Mouse (Mus musculus) cerebellum, postnatal 4 days (tissue): ENCODE measurements around the gene Astn2.
A peak's percentile ranks its signal among the peaks of the same experiment; 100 is the strongest.

ENCODE experiments used
- DNase-seq, 2 experiments: peaks; one replicate each; pipeline ENCODE4 v3.0.0; 2022; ENCODE audit warnings: low spot score in 2 of 2, mixed read lengths in 1 of 2

Gene Astn2

GRCm38 (mm10) chr4:66404201-66404711 lies at the start of gene Astn2:
Gene Astn2, minus strand, starts transcription at chr4:66404611.
- DNase-seq = peak; percentile 36 to 43

GRCm38 (mm10) chr4:66450115-66450514 lies 45.7 kb upstream of the Astn2 start:
- DNase-seq = no peak

GRCm38 (mm10) chr4:66431256-66431655 lies 26.8 kb upstream of the Astn2 start:
- DNase-seq = no peak

GRCm38 (mm10) chr4:66425804-66426203 lies 21.4 kb upstream of the Astn2 start:
- DNase-seq = peak; percentile 37 to 66

GRCm38 (mm10) chr4:66414778-66415177 lies 10.4 kb upstream of the Astn2 start:
- no peak for DNase-seq

GRCm38 (mm10) chr4:66405086-66405485 lies 675 bp upstream of the Astn2 start:
- DNase-seq = no peak

- DNase-seq = peak; percentile 46 to 62
These were observed 657 bp downstream of the Astn2 start for GRCm38 (mm10) chr4:66403708-66404200.

- no peak for DNase-seq
These were observed 1.2 kb downstream of the Astn2 start for GRCm38 (mm10) chr4:66403116-66403707.

- DNase-seq = peak; percentile 60 to 85
These were observed 1.8 kb downstream of the Astn2 start for GRCm38 (mm10) chr4:66402611-66403010.

GRCm38 (mm10) chr4:66401186-66401681 lies 3.2 kb downstream of the Astn2 start:
- peak in 1 of 2 experiments; percentile 75 for DNase-seq

- DNase-seq = no peak
These were observed 5.3 kb downstream of the Astn2 start for GRCm38 (mm10) chr4:66399066-66399465.

GRCm38 (mm10) chr4:66397216-66397615 lies 7.2 kb downstream of the Astn2 start:
- DNase-seq = no peak

- DNase-seq = no peak
These were observed 11.1 kb downstream of the Astn2 start for GRCm38 (mm10) chr4:66393294-66393693.

GRCm38 (mm10) chr4:66390480-66390879 lies 13.9 kb downstream of the Astn2 start:
- no peak for DNase-seq

GRCm38 (mm10) chr4:66378586-66378985 lies 25.8 kb downstream of the Astn2 start:
- DNase-seq = no peak

GRCm38 (mm10) chr4:66370557-66371071 lies 33.8 kb downstream of the Astn2 start:
- peak in 1 of 2 experiments; percentile 10 for DNase-seq

GRCm38 (mm10) chr4:66365500-66365899 lies 38.9 kb downstream of the Astn2 start:
- no peak for DNase-seq

GRCm38 (mm10) chr4:66344632-66345031 lies 59.8 kb downstream of the Astn2 start:
- DNase-seq = no peak

GRCm38 (mm10) chr4:66337443-66337842 lies 67.0 kb downstream of the Astn2 start:
- DNase-seq = no peak

- no peak for DNase-seq
These were observed 73.7 kb downstream of the Astn2 start for GRCm38 (mm10) chr4:66330600-66331285.

GRCm38 (mm10) chr4:66321051-66321450 lies 83.4 kb downstream of the Astn2 start:
- DNase-seq = no peak

GRCm38 (mm10) chr4:66314806-66315484 lies 89.5 kb downstream of the Astn2 start:
- DNase-seq = no peak
